Mouse (Mus musculus) B cell, adult 2 months (primary cell): ENCODE results near the gene Copb2.

Experiments
- DNase-seq, 2 experiments: peaks; one replicate each; pipeline ENCODE4 v3.0.0; 2022

The Copb2 gene

DNA sequence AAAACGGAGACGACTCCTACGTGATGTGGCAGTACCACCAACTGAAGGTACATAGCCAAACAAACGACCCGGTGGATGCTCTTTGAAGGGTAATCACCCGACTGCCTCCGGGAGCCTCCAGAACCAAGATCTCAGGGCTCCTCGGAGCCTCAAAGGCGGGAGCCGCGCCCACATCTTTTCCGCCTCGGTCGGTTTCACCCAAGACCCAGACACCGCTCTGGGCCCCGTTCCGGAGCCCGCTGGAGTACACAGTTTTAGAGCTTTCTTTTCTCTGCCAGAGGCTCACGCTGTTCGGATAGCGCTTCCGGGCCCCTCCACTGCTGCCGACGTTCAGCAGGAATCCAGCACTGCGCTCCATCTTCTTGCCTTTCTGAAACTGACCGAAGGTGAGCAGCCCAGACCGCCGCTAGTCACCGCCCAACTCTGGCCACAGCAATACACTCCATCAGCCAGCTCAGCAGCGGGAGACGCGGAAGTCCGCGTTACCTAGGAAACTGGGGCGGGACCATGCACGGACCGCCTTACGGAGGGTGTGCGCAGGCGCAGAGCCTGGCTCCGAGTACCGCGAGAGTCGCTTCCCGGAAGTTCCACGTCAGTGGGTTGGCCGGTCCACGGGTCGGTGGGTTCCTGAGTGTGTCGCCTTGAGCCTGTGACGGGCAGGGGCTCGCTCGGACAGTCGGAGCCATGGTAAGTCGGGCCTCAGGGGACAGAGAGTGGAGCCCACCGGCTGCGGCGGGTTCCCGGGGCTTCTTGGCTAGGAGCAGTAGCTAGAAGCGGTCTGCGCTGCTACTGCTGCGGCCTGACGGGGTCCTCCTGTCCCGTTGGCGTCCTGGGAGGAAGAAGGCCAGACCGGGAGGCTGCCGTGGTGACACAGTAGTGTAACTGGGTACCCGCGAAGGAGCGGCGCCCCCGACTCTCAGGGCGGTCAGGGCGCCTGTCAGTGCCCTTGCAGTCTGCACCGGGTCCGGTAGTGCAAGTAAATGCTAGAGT, at the start of gene Copb2:
TSS of gene Copb2 (plus strand) at position 585 of the 990 bp plus-strand sequence.
- DNase-seq = peak; percentile 99 to 100

DNA sequence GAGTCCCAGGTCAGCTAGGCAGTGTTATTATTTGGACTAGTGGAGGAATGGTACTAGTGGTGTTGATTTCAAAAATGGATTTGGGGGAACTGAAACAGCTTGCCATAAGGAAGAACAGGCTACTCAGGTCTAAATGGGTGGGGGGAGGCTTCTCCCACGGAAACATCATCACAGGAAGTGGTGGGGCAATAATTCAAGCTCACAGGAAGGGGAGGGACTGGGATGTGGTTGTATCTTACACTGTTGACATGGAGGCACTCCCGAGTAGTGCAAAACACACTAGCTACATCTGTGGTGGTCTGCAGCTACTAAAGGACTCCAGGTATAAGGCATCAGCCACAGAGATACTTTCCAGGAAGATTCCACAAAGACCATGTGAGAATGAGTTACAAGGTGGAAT, 39.6 kb upstream of the Copb2 start:
- no peak for DNase-seq

DNA sequence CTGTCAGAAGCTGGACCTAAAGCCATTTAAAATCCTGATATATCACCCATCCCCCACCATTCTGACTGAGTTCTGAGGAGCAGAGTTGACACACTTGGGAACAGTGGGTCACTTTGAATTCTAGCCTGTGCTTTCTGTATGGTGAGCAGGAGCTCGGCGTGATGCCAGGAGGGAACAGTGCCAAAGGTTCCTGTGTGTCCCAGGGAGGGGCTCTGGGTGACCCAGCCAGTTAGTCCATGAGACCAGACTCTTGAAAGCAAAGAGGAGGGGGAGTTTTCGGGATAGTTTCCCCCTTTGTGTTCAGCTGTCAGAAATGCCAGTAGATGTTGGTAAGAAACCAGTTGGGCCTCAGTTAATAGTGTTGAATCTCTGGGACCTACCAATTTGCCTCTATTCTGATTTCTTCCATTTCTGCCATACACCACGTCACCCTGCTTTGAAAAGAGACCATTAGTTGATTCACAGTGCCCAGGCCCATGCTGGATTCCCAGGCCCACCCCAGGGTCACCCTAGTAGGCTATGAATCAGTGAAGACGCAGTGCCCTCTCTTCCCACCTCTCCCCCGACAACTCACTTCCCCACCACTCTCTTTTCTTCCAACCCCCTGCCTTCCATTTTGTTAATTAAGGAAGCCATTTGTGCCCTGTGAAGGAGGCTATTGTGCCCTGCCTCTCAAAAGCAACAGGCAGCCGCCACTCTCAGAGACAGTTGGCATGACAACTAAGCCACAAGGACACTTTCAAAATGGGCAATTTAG, 38.6 kb upstream of the Copb2 start:
- no peak for DNase-seq

DNA sequence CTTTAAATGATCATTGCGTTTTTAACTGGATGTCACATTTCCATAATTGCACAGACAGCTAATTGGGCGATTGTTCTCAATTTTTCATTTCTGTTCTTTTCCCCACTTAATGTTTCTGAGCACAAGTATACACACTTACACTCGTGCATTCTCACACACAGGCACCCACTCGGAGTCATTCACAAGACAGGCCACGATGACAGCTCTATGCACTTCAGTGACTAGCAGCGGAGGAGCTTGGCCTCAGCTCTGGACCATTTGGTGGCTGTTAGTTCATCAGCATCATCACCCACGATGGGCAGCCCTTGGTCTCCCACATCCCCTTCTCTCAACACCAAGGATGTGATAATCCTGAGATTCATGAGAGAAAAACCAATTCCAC, 38.0 kb upstream of the Copb2 start:
- DNase-seq = no peak

DNA sequence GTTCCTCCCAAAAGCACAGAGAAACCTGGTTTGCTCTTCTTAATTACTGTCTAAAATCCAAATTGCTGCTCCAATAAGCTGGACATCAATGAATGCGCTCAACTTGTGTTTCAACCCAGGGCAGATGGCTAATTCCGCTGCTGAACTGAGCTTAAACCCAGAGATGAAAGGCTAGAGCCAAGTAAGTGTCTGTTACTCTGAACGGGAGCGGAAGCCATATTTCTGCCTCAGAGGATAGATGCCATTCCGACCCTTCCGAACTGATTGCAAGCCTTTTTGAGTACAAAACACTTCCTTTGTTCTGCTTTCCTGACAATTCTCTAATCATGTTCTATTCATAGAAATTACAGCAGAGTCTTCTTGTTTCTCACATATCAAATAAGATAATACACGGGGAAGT, 36.3 kb upstream of the Copb2 start:
- no peak for DNase-seq

DNA sequence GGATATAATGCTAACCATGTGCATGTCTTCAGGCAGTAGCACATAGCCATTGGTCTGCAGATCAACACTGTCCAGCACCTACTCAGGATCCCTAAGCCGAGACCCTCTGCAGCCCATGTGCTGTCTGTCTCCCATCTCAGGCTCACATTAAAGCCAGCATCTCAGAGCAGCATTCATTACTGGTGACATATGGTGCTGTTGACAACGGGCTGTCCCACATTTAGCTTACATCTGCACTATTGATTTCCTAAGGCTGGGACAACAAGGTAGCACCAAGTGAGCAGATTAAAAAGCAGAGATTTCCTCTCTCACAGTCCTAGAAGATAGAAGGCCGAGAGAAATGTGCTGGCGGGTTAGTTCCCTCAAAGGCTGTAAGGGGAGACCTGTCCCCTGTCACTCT, 33.7 kb upstream of the Copb2 start:
- no peak for DNase-seq

DNA sequence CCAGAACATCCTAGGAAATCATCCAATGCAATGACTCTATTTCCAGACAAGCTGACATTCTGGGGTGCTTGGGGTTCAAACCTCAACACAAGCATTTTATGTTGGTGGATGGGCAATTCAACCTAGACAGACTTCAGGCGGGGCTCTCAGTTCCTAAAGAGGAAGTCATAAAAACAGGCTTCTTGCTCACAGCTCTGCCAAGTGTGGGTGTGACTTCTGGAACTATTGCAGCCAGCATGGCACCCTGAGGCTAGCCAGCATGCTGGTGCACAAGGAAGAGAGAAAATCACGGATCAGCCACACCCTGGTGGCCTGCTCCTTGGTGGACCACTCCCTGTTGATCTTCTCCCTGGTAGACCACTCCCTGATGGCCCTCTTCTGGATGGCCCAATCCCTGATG, 32.5 kb upstream of the Copb2 start:
- DNase-seq = no peak

DNA sequence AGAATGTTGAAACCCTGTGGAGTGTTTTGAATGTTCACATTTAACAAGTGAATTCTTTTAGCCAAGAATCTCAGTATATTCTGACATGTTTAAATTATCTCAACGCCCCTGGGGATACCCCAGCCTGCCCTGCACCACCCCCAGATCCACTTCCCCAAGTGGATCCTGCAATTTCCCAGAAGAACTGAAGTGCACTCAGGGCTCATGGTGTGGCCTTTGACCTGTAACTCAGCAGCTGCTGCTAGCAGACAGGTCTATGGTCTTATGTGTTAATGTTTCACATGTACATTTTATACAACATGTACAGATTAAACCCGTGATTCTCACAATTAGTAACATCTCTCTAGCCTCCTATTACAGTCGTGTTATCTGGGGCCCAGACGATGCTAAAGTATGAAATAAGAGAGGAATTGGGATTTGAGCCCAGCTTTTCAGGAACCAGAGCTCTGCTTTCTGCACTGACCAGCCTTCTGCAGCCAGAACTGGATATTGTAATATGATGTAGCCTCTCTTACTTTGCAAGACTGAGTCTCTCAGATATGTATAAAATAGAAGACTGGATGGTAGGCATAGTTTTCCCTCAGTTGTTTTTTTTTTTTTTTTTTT, 28.7 kb upstream of the Copb2 start:
- no peak for DNase-seq

DNA sequence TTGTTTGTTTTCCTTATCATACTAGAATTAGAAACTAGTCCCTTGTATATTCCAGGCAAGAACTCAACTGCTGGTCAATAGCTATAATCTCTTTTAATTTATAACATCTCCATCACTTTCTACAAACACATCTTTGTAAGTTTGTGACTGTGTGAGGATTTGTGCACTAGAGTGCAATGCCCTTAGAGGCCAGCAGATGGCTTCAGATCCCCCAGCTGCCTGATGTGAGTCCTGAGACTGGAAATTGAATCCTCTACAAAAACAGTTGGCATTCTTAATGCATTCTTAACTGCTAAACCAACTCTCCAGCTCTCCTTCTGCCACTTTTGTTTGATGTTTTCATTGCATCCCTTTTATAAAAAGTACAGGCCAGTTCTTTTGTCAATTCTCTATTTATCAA, 27.8 kb upstream of the Copb2 start:
- no peak for DNase-seq

DNA sequence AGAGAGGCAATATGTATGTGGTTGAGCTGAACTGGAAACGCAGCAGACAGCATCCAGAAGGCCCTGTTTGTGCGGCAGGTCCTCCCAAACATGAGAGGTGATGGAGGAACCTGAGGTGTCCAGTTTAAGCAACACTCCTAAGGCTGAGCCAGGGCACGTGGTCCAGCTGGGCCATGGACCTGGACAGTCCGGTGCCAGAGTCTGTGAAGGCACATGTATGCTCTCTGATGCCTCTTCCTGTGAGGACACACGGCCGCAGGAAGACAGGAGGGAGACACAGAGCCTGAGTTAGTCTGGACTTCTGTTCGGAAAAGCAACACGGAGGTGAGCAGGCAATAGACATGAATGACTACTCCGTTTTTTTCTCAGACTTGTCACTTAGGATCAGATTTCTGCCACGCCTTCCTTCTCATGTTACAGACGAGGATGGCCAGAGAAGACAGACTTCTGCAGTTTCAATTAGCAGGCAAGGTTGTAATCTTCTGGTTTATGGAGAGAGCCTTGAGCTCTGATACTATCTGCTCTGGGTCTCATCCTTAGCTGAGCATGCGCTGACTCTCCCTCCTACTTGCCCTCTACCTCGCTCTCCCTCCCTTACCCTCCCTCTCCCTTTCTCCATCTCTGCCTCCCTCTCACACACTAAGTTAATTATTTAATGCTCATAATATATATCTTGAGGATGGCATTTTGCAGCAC, 25.4 kb upstream of the Copb2 start:
- no peak for DNase-seq

DNA sequence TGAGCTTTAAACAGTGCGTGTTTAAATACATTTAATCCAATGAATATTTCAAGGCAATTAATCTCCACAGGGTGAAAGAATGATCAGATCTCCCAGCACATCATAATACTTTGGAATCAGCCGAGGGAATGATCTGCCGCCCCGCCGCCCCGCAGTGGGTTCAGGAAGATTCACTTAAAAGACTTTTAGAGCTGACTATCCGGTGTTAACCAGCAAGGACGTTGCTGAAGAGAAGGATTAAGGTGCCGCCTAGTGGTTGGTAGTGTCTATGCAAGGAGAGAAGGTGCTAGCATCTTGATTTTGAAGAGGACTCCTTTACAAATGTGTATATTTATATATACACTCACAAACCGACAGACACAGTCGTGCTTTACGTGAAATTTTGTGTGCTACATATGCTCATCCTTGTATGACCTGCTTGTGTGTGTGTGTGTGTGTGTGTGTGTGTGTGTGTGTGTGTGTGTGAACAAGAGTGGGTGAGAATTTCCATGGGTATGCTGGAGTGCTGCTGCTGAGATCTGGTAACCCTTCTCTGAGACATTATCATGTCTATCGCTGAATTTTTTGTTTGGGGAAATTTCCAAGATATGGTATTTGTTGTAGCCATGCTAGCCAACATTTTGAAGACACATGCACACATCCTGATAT, 24.7 kb upstream of the Copb2 start:
- peak; percentile 45 to 51 for DNase-seq

DNA sequence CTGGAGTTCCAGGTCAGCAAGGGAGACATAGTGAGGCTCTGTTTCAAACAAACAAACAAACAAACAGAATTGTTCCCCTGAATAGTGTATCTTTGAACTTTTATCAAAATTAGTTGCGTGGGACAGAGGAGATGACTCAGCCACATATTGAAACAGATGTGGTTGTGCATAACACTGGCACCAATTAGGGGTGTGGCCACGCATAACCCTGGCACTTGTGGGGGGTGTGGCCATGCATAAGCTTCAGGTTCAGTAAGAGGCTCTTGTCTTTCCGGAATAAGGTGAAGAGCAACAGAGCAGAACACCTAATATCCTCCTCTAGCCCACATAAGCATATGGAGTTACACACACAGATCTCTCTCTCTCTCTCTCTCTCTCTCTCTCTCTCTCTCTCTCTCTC, 19.5 kb upstream of the Copb2 start:
- DNase-seq = no peak

DNA sequence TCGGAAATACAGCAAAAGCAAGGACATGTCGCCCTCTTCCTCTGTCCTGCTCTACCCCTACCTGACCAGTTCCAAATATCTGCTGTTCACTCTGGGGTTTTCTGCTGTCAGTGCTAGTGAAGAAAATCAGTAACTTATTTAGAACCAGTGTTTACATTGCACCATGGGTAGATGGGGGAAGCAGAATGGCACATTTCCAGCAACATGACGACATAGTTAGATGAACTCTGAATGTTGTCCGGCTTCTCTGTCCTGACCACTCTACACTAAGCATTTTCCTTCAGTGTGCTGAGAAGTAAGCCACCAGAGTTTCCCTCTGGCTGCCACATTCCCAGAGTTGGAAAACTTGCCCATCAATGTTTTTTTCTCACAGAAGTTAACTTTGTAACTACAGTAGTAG, 20.3 kb downstream of the Copb2 start:
- DNase-seq = no peak

DNA sequence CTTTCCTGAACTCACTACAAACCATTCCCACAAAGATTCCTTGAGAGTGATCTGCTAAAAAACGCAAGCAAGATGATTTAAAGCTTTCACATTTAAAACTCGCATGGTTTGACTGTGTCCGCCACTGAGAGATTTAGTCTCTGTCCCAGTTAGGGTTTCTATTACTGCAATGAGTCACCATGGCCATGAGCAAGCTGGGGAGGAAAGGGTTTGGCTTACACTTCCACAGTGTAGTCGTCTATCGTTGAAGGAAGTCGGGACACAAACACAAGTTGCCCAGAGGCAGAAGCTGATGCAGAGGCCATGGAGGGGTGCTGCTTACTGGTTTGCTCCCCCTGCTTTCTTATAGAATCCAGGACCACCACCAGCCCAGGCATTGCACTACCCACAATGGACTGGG, 36.6 kb downstream of the Copb2 start:
- DNase-seq = no peak

DNA sequence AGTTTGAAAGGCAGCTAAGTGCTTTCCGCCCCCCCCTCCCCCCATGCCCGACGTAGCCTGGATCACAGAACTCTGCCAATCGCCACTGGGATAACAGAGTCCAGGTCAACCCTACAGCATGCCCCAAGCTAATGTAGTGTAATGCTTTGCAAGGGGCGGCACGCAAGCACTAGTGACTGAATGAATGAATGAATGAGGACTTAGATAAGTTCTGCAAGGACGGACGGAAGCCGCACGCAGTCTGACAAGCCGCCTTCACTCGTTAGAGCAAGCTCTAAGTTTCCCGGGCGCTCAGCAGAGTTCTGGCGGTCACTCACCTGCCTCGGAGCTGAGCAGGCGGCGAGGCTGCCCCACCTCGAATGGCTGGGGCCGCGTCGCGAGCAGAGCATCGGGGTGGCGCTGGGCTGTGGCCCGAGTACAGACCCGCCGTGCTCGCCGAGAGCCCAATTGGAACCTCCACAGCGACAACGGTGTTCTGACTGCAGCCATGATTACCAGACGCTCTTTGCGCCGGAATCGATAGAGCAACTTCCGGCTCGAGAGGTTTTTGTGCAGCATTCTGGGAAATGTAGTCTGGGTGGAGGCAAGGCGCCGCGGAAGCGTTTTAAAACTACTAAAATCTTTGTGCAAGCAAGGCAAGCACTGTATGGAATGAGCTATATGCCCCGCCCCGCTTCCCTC, 37.8 kb downstream of the Copb2 start, which contains the start of gene Mrps22:
TSS of gene Mrps22 (minus strand) at position 505 of the 681 bp plus-strand sequence.
- peak; percentile 78 to 79 for DNase-seq

DNA sequence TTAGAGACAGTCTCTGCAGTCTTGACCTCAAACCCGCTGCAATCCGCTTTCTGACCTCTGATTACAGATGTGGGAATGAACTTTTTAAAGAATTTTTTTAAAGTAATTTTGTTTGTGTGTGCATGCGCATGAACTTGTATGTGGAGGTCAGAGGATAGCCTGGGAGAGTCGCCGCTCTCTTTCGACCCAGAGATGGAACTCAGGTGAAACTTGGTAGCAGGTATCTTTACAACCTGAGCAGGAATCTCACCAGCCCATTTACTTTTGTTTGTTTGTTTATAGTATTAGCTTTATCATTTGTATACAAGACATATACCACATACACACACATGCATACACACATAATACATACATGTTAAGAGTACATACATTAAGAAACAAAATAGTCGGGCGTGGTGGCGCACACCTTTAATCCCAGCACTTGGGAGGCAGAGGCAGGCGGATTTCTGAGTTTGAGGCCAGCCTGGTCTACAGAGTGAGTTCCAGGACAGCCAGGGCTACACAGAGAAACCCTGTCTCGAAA, 38.4 kb downstream of the Copb2 start:
- DNase-seq = no peak

DNA sequence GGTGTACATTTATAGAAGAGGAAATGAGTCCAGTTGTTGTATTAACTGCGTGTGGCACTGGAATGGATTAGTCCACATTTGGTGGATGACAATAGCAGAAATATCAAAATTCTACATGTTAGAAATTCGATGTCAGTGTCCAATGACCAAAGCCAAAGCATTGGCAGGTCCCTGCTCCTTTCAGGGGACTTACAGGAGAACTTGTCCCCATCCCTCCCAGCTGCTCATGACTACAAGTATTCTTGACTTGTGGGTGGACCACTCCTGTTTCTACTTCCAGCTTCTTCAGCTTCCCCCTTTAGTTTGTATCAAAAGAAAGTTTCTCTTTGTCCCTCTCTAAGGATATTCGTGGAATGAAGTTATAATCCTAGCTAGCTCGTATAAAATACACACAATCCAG, 41.4 kb downstream of the Copb2 start:
- no peak for DNase-seq

DNA sequence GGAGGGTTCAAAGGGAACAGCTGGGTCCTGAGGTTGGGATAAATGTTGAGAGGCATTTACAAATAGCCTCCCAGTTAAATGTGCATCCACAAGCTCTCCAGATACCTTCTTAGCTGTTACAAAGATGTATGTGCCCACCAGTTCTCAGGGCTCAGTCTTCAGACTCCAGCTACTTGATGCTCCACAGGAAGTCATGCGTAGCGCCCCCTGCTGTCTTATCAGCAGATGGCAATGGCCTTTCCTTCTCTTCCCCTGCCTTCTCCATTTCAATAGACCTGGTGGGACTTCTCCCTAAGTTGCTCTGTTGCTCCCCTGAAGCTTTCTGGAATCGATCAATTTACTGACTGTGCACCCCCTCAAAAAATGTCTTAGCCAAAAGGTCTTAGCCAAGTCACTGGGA, 65.0 kb downstream of the Copb2 start:
- DNase-seq = no peak

DNA sequence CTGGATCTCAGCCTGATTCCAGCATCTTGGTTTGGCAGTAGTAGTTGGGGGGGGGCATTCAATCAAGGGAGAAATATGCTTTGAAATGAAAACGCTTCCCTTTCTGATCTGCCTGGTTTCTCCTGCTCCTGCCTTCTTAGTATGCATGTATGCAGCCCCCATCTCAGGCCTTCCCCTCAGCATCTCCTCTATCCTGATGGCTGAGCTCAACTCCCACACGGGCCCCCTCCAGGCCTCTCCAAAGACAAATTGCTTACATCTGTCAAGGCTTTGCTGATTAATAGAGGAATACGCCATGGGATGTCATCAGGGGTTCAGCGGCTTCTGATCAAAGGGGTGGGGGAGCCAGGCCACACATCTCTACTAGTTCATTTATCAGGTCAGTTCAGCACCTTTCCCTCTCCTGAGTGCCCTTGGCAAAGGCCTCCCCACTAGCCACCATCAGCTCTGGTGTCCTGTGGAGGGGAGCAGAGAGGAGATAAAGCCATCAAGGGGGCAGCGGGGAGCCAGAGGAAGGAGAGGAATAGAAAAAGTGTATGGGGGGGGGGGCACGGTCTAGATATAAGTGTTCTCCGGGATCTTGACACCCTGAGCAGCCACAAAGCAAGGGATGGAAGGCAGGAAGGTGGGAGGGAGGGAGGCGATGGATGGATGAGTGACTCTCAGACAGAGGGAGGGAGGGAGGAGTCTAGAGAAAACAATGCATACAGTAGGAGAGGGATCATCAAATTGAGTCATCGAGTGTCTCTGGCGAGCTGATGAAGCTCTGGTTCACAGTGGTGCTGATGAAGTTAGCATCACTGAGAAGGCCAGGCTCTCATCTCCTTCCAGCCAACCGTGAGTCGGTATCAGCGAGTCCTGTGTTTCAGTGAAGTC, 70.0 kb downstream of the Copb2 start:
- no peak for DNase-seq
